Mouse (Mus musculus): Measurements from ENCODE around the gene Serpinb9b. TPM values are rescaled to one million over a fixed set of nuclear protein-coding genes. Genes with fewer than 3 reads are reported as not detected.

Gene Serpinb9b
- polyA plus RNA-seq, 1 experiment: 0.17 TPM

DNA sequence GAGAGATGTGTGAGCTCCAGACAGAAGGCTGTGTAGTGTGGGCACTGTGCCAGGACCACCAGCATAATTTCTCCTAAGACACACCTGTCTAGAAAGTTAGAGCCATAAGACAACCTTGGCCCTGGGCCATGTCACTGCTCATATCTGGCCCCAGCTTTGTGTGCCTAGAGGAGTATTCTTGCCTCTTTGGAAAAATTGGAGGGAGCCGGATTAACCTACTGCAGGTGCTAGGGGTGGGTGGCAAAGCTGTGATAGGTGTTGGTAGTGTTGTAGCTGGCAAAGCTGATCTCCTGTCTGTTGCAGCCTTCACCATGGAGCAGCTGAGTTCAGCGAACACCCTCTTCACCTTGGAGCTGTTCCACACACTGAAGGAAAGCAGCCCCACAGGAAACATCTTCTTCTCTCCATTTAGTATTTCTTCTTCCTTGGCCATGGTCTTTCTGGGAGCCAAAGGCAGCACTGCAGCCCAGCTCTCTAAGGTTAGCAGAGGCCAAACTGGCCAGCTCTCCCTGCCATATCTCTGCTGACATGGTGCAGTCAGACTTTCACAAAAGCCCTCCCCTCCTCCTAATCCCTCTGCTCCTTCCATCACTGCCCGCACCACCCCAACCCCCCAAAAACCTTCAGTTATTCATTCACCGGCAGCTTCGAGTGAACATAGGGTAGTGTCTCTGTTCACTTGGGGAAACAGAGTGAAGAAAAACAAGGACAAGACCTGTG, 57.9 kb downstream of the Serpinb9b start:
- Histone ChIP-seq H3K27ac (ENCODE audit: control insufficient read depth, insufficient read depth, low read depth, low read length) (no peak overlapping the region), H3K4me1 (ENCODE audit: control insufficient read depth, insufficient read depth, low read length) (no peaks in the 10 kb centered on the region), H3K4me3 (ENCODE audit: control insufficient read depth, low read depth, low read length) (no peak overlapping the region), H3K36me3 (ENCODE audit: control insufficient read depth, insufficient read depth, low read length) (no peaks in the 10 kb centered on the region), H3K27me3 (ENCODE audit: control insufficient read depth, insufficient read depth, low read length) (no peaks in the 10 kb centered on the region)
- TF ChIP-seq POLR2A (IDR thresholded peaks at IDR 0.05; ENCODE audit: control insufficient read depth, low read depth, low read length): no peak
- no peak for TF ChIP-seq CTCF (IDR thresholded peaks at IDR 0.05; ENCODE audit: control insufficient read depth, insufficient read depth, insufficient replicate concordance, low read depth, low read length)

DNA sequence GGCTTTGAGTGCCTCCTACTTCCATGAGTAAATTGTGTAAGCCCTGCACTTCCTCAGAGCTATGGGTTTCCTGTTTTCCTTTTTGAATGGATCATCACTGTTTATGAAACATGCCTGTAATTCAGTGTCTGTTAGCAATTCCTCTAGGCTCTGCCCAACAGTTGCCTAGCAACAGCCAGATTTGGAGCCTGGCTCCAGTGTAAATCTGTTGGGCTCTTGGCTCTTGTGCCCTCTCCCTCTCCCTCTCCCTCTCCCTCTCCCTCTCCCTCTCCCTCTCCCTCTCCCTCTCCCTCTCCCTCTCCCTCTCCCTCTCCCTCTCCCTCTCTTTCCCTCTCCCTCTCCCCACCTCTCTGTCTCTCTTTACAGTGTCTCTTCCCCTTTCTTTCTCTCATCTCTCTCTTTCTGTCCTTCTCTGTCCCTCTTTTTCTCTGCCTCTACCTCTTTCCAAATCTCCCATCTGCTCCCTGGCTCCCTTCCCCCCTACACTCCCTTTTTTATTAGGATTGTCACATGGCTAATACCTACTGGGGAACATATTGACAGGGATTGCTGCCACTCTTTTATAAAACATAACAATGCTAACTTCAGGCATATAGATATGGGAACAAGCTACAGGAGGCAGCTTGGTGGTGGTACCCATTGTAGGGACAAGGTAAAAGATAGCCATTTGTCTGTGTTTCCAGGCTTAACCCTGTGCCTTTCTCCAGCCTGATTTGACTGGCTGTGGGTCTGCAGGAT, 58.6 kb downstream of the Serpinb9b start:
- Histone ChIP-seq H3K27me3 (ENCODE audit: control insufficient read depth, insufficient read depth, low read length) (no peaks in the 10 kb centered on the region), H3K4me1 (ENCODE audit: control insufficient read depth, insufficient read depth, low read length) (no peaks in the 10 kb centered on the region), H3K4me3 (ENCODE audit: control insufficient read depth, low read depth, low read length) (no peak overlapping the region), H3K36me3 (ENCODE audit: control insufficient read depth, insufficient read depth, low read length) (no peaks in the 10 kb centered on the region), H3K27ac (ENCODE audit: control insufficient read depth, insufficient read depth, low read depth, low read length) (no peak overlapping the region)
- no peak for TF ChIP-seq CTCF (IDR thresholded peaks at IDR 0.05; ENCODE audit: control insufficient read depth, insufficient read depth, insufficient replicate concordance, low read depth, low read length)
- no peak for TF ChIP-seq POLR2A (IDR thresholded peaks at IDR 0.05; ENCODE audit: control insufficient read depth, low read depth, low read length)

DNA sequence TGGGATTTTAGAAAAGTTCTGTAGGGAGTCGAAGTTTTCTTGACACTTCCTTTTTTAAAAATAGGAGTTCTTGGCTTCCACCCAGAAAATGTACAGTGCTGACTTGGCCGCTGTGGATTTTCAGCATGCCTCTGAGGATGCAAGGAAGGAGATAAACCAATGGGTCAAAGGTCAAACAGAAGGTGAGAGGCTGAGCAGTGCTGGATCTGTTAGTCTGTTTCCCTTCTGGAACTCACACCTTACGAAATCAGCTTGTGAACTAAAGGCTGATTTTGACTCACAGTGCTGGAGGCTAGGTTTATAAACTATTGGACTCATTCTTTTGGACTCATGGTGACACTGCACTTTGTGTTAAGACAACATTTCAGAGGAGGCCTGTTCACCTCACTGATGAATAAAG, 62.4 kb downstream of the Serpinb9b start:
- Histone ChIP-seq H3K27me3 (ENCODE audit: control insufficient read depth, insufficient read depth, low read length) (no peaks in the 10 kb centered on the region), H3K27ac (ENCODE audit: control insufficient read depth, insufficient read depth, low read depth, low read length) (no peak overlapping the region), H3K36me3 (ENCODE audit: control insufficient read depth, insufficient read depth, low read length) (no peaks in the 10 kb centered on the region), H3K4me3 (ENCODE audit: control insufficient read depth, low read depth, low read length) (no peak overlapping the region), H3K4me1 (ENCODE audit: control insufficient read depth, insufficient read depth, low read length) (no peaks in the 10 kb centered on the region)
- no peak for TF ChIP-seq CTCF (IDR thresholded peaks at IDR 0.05; ENCODE audit: control insufficient read depth, insufficient read depth, insufficient replicate concordance, low read depth, low read length)
- TF ChIP-seq POLR2A (IDR thresholded peaks at IDR 0.05; ENCODE audit: control insufficient read depth, low read depth, low read length): no peak

DNA sequence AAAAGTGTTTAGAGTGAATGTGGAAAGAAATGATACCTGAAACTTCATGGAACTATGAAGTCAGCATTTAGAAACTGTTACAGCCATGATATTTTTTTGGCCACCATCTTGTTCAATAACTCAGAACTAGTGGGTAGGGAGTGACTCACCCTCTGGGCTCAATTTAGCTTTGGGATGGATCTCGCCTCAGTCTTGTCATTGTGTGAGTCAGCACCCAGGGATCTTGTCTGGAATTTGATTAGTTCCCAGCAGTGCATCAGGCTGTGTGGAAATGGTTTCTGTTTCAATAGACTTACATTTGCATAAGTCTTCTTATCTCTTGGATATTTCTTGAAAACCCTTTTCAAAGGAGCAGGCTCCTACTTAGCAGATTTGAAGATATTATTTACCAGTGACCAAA, 63.3 kb downstream of the Serpinb9b start:
- H3K27ac ChIP-seq (ENCODE audit: control insufficient read depth, insufficient read depth, low read depth, low read length): no peak overlapping the region
- TF ChIP-seq CTCF (IDR thresholded peaks at IDR 0.05; ENCODE audit: control insufficient read depth, insufficient read depth, insufficient replicate concordance, low read depth, low read length): no peak
- no peak for TF ChIP-seq POLR2A (IDR thresholded peaks at IDR 0.05; ENCODE audit: control insufficient read depth, low read depth, low read length)

DNA sequence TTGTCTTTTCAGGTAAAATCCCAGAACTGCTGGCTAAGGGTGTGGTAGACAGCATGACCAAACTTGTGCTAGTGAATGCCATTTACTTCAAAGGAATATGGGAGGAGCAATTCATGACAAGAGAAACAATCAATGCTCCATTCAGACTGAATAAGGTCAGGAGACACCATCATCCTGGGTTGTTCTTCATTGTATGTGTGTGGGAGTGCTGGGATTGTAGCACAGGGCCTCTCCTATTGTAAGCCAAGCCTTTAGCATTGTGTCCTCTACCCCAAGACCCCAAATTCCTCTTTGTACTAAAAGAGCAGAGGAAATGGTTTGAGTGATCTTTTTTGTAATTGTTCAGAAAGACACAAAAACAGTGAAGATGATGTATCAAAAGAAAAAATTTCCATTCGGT, 64.1 kb downstream of the Serpinb9b start:
- no peaks in the 10 kb centered on the region for H3K4me1 ChIP-seq (ENCODE audit: control insufficient read depth, insufficient read depth, low read length)
- H3K36me3 ChIP-seq (ENCODE audit: control insufficient read depth, insufficient read depth, low read length): no peaks in the 10 kb centered on the region
- no peak overlapping the region for H3K27ac ChIP-seq (ENCODE audit: control insufficient read depth, insufficient read depth, low read depth, low read length)
- H3K27me3 ChIP-seq (ENCODE audit: control insufficient read depth, insufficient read depth, low read length): no peaks in the 10 kb centered on the region
- TF ChIP-seq POLR2A (IDR thresholded peaks at IDR 0.05; ENCODE audit: control insufficient read depth, low read depth, low read length) (no peak), CTCF (IDR thresholded peaks at IDR 0.05; ENCODE audit: control insufficient read depth, insufficient read depth, insufficient replicate concordance, low read depth, low read length) (no peak)
- no peak overlapping the region for H3K4me3 ChIP-seq (ENCODE audit: control insufficient read depth, low read depth, low read length)

More for the DNA sequence above, 63.3 kb downstream of the Serpinb9b start:
- Histone ChIP-seq H3K4me1 (ENCODE audit: control insufficient read depth, insufficient read depth, low read length) (no peaks in the 10 kb centered on the region), H3K27me3 (ENCODE audit: control insufficient read depth, insufficient read depth, low read length) (no peaks in the 10 kb centered on the region), H3K36me3 (ENCODE audit: control insufficient read depth, insufficient read depth, low read length) (no peaks in the 10 kb centered on the region), H3K4me3 (ENCODE audit: control insufficient read depth, low read depth, low read length) (no peak overlapping the region)

Other genes starting within 250 kb of the Serpinb9b start
- 0.56 and 0.60 TPM in 2 replicates for gene Mylk4, start 243.5 kb upstream of the Serpinb9b start, polyA plus RNA-seq (2012; rRNA removed)
- gene Wrnip1, start 225.4 kb upstream of the Serpinb9b start, polyA plus RNA-seq (2012; rRNA removed): 5.9 and 6.5 TPM in 2 replicates
- gene D930007J09Rik, start 224.6 kb upstream of the Serpinb9b start, polyA plus RNA-seq (2012; rRNA removed): not detected in 2 replicates
- gene Serpinb1a, start 176.2 kb upstream of the Serpinb9b start, polyA plus RNA-seq (2012; rRNA removed): 1.3 and 2.1 TPM in 2 replicates
- gene Serpinb1c, start 129.2 kb upstream of the Serpinb9b start, polyA plus RNA-seq (2012; rRNA removed): not detected in 2 replicates
- 0.83 and 0.87 TPM in 2 replicates for gene Serpinb6b, start 62.2 kb upstream of the Serpinb9b start, polyA plus RNA-seq (2012; rRNA removed)
- 2.1 and 2.4 TPM in 2 replicates for gene Serpinb9, start 24.2 kb upstream of the Serpinb9b start, polyA plus RNA-seq (2012; rRNA removed)
- gene Serpinb1b, start 51.2 kb downstream of the Serpinb9b start, polyA plus RNA-seq (2012; rRNA removed): 0.06 TPM in 1 of 2 replicates, not detected in the other
- 0.06 TPM in 1 of 2 replicates, not detected in the other for gene Serpinb9c, start 132.3 kb downstream of the Serpinb9b start, polyA plus RNA-seq (2012; rRNA removed)
- 0.11 and 0.19 TPM in 2 replicates for gene Serpinb9d, start 165.5 kb downstream of the Serpinb9b start, polyA plus RNA-seq (2012; rRNA removed)
- not detected in 2 replicates for gene Serpinb9e, start 222.2 kb downstream of the Serpinb9b start, polyA plus RNA-seq (2012; rRNA removed)

Data from testis, adult 2 months (tissue).